Mouse (Mus musculus) myocyte (in vitro differentiated cells): ENCODE measurements around the gene Btbd19. TPM values are rescaled to one million over a fixed set of nuclear protein-coding genes. Genes with fewer than 3 reads are reported as not detected.

ENCODE experiments used
- H3K27me3 ChIP-seq: one replicate; pipeline ENCODE4 v1.6.1; 2011; ENCODE audit not compliant: control insufficient read depth, insufficient read depth, insufficient read length
- H3K36me3 ChIP-seq: one replicate; pipeline ENCODE4 v1.6.1; 2011; ENCODE audit not compliant: control insufficient read depth, insufficient read depth
- H3K4me2 ChIP-seq: one replicate; pipeline ENCODE4 v1.6.1; 2011; ENCODE audit warnings: low read depth, control low read depth
- H3K4me3 ChIP-seq: one replicate; pipeline ENCODE4 v1.5.1; 2011; ENCODE audit warnings: mild to moderate bottlenecking, control low read depth, moderate library complexity
- H3K79me2 ChIP-seq: one replicate; pipeline ENCODE4 v1.6.1; 2011; ENCODE audit not compliant: control insufficient read depth, insufficient read depth
- H3ac ChIP-seq: one replicate; pipeline ENCODE4 v1.6.1; 2011; ENCODE audit not compliant: control insufficient read depth, insufficient read length
- CEBPB ChIP-seq: IDR thresholded peaks from 2 replicates; pipeline ENCODE4 v1.6.1; 2011; ENCODE audit warnings: mild to moderate bottlenecking, moderate library complexity; ENCODE audit not compliant: poor library complexity, insufficient read depth, severe bottlenecking
- E2F4 ChIP-seq: IDR thresholded peaks from one replicate; pipeline ENCODE4 v1.6.1; 2011; ENCODE audit warnings: mild to moderate bottlenecking, control low read depth, moderate library complexity; ENCODE audit not compliant: insufficient read depth
- MAX ChIP-seq: IDR thresholded peaks from one replicate; pipeline ENCODE4 v1.6.1; 2011; ENCODE audit warnings: low read depth, mild to moderate bottlenecking, control low read depth
- MYOD1 ChIP-seq, 3 experiments: IDR thresholded peaks; one replicate each; pipeline ENCODE4 v1.6.1; 2011; ENCODE audit warnings: control low read depth in 2 of 3, low read depth in 2 of 3, mild to moderate bottlenecking in 2 of 3, moderate library complexity in 1 of 3; ENCODE audit not compliant: insufficient read length in 2 of 3, control insufficient read depth in 1 of 3
- MYOG ChIP-seq, 3 experiments: IDR thresholded peaks; one replicate each; pipeline ENCODE4 v1.6.1; 2011; ENCODE audit warnings: control low read depth in 2 of 3, low read depth in 2 of 3, mild to moderate bottlenecking in 2 of 3; ENCODE audit not compliant: insufficient read length in 2 of 3, control insufficient read depth in 1 of 3, insufficient read depth in 1 of 3
- POLR2A ChIP-seq: IDR thresholded peaks from one replicate; pipeline ENCODE4 v1.6.1; 2011; ENCODE audit warnings: low read depth, mild to moderate bottlenecking, control low read depth, moderate library complexity; ENCODE audit not compliant: insufficient read length
- POLR2AphosphoS2 ChIP-seq: IDR thresholded peaks from one replicate; pipeline ENCODE4 v1.6.1; 2011; ENCODE audit warnings: low read depth, control low read depth; ENCODE audit not compliant: insufficient read length
- REST ChIP-seq: IDR thresholded peaks from one replicate; pipeline ENCODE4 v1.6.1; 2011; ENCODE audit warnings: mild to moderate bottlenecking, control low read depth, moderate library complexity; ENCODE audit not compliant: insufficient read depth, insufficient read length
- SRF ChIP-seq: IDR thresholded peaks from one replicate; pipeline ENCODE4 v1.6.1; 2011; ENCODE audit warnings: low read depth; ENCODE audit not compliant: control insufficient read depth, insufficient read length
- TCF12 ChIP-seq: IDR thresholded peaks from one replicate; pipeline ENCODE4 v1.6.1; 2011; ENCODE audit warnings: mild to moderate bottlenecking, control low read depth; ENCODE audit not compliant: poor library complexity, insufficient read depth, severe bottlenecking
- TCF3 ChIP-seq: IDR thresholded peaks from one replicate; pipeline ENCODE4 v1.6.1; 2011; ENCODE audit warnings: low read depth, control low read depth; ENCODE audit not compliant: insufficient read length
- USF1 ChIP-seq: IDR thresholded peaks from one replicate; pipeline ENCODE4 v1.6.1; 2011; ENCODE audit warnings: low read depth, mild to moderate bottlenecking, control low read depth, moderate library complexity
- polyA plus RNA-seq: library from polyadenylated mRNA; unstranded; fragments of >200 nt; fragmentation: generic; extraction: Trizol; gene quantifications from one replicate; pipeline ENCODE4 v1.2.1, GENCODE M21; 2012; ENCODE audit warnings: missing spikeins

Gene Btbd19
- polyA plus RNA-seq, 1 experiment = 20.2 TPM

DNA sequence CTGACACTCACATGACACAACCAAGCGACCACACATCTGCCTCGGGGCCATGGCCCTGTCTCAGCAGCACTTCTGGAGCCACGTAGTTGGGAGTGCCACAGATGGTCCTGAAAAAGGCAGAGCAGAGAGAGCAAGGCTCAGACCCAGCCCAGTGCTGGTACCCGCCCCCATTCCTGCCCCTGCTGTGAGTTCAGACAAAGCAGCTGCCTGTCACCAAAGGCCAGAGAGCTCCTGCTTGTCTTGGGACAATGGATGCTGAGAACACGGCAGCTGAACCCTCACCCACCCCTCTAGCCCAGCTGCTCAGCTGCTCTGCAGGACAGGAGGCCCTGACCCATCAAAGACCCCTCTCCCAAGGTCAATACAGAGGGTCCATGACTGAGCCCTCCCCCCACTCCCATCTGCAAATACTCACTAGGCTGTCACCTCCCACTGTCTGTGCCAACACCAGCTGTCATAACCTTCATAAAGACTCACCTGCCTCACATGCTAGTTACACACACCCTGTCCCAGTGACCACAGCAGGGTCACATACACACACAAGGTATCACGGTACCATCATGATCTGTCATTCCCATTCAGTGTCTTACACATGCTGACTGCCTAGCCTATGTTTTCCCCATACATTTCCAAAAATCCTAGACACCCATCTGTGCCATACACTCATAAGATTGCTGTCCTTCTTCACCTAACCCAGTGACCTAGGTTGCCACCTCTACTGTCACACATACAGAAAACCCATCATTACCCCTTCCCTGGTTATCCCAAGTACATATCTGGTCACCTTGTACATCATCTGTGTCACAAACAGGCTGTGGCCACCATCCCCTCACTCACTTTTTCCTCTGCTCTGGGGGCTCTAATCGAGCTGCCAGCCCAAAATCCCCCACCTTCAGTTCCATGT is 6.6 kb upstream of the Btbd19 start:
- Histone ChIP-seq H3K4me2 (peak overlapping the region; percentile 73), H3K36me3 (peaks cover 9% of the 10 kb centered on the region), H3ac (peak overlapping the region; percentile 60), H3K79me2 (peaks cover 12% of the 10 kb centered on the region), H3K4me3 (peak overlapping the region; percentile 62), H3K27me3 (no peaks in the 10 kb centered on the region)
- TF ChIP-seq MYOG (IDR thresholded peaks at IDR 0.05; ENCODE audit: control insufficient read depth in 1 of 3, insufficient read depth in 1 of 3, insufficient read length in 2 of 3, low read depth in 2 of 3) (peak; percentile 7 to 78 (median 64)), MAX (no peak), MYOD1 (IDR thresholded peaks at IDR 0.05; ENCODE audit: control insufficient read depth in 1 of 3, insufficient read length in 2 of 3, low read depth in 2 of 3) (peak in 1 of 3 experiments; percentile 12)

DNA sequence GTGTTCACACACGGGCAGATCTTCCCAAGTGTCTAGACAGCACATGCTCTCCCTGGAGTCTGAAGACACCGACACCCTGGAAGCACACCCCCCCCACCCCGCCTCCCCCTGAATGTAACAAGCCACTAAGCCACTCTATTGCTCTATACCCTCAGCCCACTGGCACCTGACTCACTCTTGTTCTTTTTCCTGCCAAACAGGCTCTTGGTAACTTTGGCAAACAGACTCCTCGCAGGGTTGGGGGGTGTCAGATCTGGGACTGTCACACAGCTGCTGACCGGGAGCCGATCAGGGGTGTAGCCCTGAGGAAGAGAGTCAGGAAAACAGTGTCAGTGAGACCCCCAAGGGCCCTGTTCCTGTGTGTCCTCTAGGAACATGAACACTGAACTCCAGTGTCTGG is 5.7 kb upstream of the Btbd19 start:
- no peaks in the 10 kb centered on the region for H3K27me3 ChIP-seq
- no peak for TF ChIP-seq REST
- TF ChIP-seq SRF = no peak
- TF ChIP-seq MYOG (IDR thresholded peaks at IDR 0.05; ENCODE audit: control insufficient read depth in 1 of 3, insufficient read depth in 1 of 3, insufficient read length in 2 of 3, low read depth in 2 of 3) = no peak
- no peak for TF ChIP-seq MAX
- no peak for TF ChIP-seq POLR2A
- no peak for TF ChIP-seq TCF3
- TF ChIP-seq CEBPB = no peak
- no peak for TF ChIP-seq MYOD1 (IDR thresholded peaks at IDR 0.05; ENCODE audit: control insufficient read depth in 1 of 3, insufficient read length in 2 of 3, low read depth in 2 of 3)
- TF ChIP-seq POLR2AphosphoS2 = no peak
- TF ChIP-seq TCF12 = no peak
- TF ChIP-seq E2F4 = no peak
- no peak for TF ChIP-seq USF1
- H3ac ChIP-seq = no peak overlapping the region
- no peak overlapping the region for H3K4me3 ChIP-seq
- peaks cover 9% of the 10 kb centered on the region for H3K36me3 ChIP-seq
- peaks cover 12% of the 10 kb centered on the region for H3K79me2 ChIP-seq
- H3K4me2 ChIP-seq = no peak overlapping the region

DNA sequence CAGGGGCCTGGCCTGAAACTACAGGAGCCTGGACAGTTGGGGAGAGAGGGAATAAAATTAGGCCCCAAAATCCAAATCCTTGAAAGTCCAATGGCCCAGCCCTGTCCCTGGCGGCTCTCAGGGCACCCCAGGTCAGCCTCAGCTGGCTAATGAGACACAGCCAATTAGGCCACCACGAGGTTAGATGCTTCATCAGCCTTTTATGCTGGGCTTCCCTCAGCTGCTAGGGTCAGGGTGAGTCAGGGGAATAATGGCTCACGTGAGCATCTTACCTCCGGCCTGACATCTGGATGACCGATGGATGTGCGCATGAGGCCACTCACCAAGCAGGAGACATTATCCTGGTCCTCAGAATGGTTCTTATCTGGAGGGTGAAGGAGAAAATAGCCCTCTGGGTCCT is 5.3 kb upstream of the Btbd19 start:
- Histone ChIP-seq H3K27me3 (no peaks in the 10 kb centered on the region), H3K4me3 (no peak overlapping the region), H3K79me2 (peaks cover 12% of the 10 kb centered on the region), H3ac (no peak overlapping the region), H3K4me2 (no peak overlapping the region), H3K36me3 (peaks cover 9% of the 10 kb centered on the region)
- TF ChIP-seq MYOD1 (IDR thresholded peaks at IDR 0.05; ENCODE audit: control insufficient read depth in 1 of 3, insufficient read length in 2 of 3, low read depth in 2 of 3) (peak in 1 of 3 experiments; percentile 46), MAX (no peak), POLR2A (no peak)

- no peaks in the 10 kb centered on the region for H3K27me3 ChIP-seq
- no peak overlapping the region for H3ac ChIP-seq
- H3K79me2 ChIP-seq = peaks cover 17% of the 10 kb centered on the region
- H3K36me3 ChIP-seq = peaks cover 9% of the 10 kb centered on the region
- H3K4me3 ChIP-seq = no peak overlapping the region
- H3K4me2 ChIP-seq = no peak overlapping the region
- TF ChIP-seq MYOG (IDR thresholded peaks at IDR 0.05; ENCODE audit: control insufficient read depth in 1 of 3, insufficient read depth in 1 of 3, insufficient read length in 2 of 3, low read depth in 2 of 3) = no peak
- TF ChIP-seq POLR2AphosphoS2 = peak; percentile 40
- TF ChIP-seq MAX = no peak
Observed at GRCm38 (mm10) chr4:117127991-117128686, 2.6 kb upstream of the Btbd19 start.

DNA sequence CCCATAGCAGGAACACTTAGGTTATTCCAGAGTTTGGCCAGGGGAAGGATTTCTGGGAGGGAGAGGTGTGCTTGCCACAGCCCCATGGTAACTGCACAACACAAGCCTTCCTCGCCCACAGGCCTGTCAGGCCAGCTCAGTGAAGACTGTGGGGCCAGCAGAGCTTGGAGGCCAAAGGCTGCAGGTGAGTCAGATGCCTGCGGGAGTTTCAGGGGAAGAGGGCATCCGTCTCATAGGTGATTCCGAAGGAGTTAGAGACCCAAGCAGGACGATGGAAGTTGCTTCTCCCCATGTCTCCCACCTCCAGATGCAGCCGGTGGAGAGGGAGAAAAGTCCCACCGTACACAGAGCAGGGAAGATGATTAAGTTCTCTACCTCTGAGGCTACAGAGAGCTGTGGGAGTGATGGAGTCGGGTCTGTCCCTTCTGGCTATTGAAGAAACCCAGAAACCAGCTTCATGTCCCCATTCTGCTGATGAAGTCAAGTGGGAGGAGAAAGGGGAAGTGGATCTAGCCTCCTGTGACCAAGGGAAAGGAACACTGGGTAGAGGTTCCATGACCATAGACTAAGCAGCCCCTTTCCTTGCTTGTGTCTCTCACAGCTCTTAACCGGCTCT is 1.3 kb upstream of the Btbd19 start, which contains the start of gene Tctex1d4:
TSS of gene Tctex1d4 (plus strand) at position 120 of the 616 bp plus-strand sequence.
- peak within 1 kb of the TSS; percentile 20 for H3K4me3 ChIP-seq
- H3K27me3 ChIP-seq = no peaks in the 10 kb centered on the region
- H3ac ChIP-seq = no peak within 1 kb of the TSS
- peaks cover 7% of the 10 kb centered on the region for H3K79me2 ChIP-seq
- peaks cover 9% of the 10 kb centered on the region for H3K36me3 ChIP-seq
- TF ChIP-seq SRF (no peak), POLR2A (no peak), REST (no peak)
- H3K4me2 ChIP-seq = peak within 1 kb of the TSS; percentile 92
